Mouse (Mus musculus): Measurements from ENCODE around the gene Slc43a3. TPM values are rescaled to one million over a fixed set of nuclear protein-coding genes. Genes with fewer than 3 reads are reported as not detected.
"Not testable (repeated sequence)": the region's sequence is repeated elsewhere in the genome, so short reads cannot be mapped to it uniquely, and the experiment has no call there.

Gene Slc43a3
- polyA plus RNA-seq, 1 experiment from 2014 or later: 57.4 TPM

GRCm38 (mm10) chr2:84896686-84897085 is 39.7 kb upstream of the Slc43a3 start:
- ATAC-seq (ENCODE audit: low FRiP score, low TSS enrichment); H3K4me2 ChIP-seq (replicated peaks; ENCODE audit: low read depth, low read length); H3K27me3 ChIP-seq (ENCODE audit: insufficient read depth, low read length); H3K4me3 ChIP-seq (ENCODE audit: low read length); H3K9ac ChIP-seq (replicated peaks; ENCODE audit: low read length); H3K27ac ChIP-seq (ENCODE audit: low read length); H3K36me3 ChIP-seq (ENCODE audit: insufficient read depth, low read length); H3K9me3 ChIP-seq (ENCODE audit: low read length); H3K4me1 ChIP-seq (ENCODE audit: insufficient read depth, low read length): not testable (repeated sequence)
- WGBS: 94% methylated on average over 6 of the region's 6 CpGs

GRCm38 (mm10) chr2:84912722-84913121 is 23.7 kb upstream of the Slc43a3 start:
- no peak overlapping the region for H3K27ac ChIP-seq (ENCODE audit: low read length)
- no peaks in the 10 kb centered on the region for H3K9me3 ChIP-seq (ENCODE audit: low read length)
- ATAC-seq (ENCODE audit: low FRiP score, low TSS enrichment): no peak
- H3K9ac ChIP-seq (replicated peaks; ENCODE audit: low read length): no peak overlapping the region
- H3K4me2 ChIP-seq (replicated peaks; ENCODE audit: low read depth, low read length): no peak overlapping the region
- no peaks in the 10 kb centered on the region for H3K27me3 ChIP-seq (ENCODE audit: insufficient read depth, low read length)
- no peaks in the 10 kb centered on the region for H3K4me1 ChIP-seq (ENCODE audit: insufficient read depth, low read length)
- WGBS: 40% methylated on average over 3 of the region's 3 CpGs
- no peak overlapping the region for H3K4me3 ChIP-seq (ENCODE audit: low read length)
- H3K36me3 ChIP-seq (ENCODE audit: insufficient read depth, low read length): no peaks in the 10 kb centered on the region

DNA sequence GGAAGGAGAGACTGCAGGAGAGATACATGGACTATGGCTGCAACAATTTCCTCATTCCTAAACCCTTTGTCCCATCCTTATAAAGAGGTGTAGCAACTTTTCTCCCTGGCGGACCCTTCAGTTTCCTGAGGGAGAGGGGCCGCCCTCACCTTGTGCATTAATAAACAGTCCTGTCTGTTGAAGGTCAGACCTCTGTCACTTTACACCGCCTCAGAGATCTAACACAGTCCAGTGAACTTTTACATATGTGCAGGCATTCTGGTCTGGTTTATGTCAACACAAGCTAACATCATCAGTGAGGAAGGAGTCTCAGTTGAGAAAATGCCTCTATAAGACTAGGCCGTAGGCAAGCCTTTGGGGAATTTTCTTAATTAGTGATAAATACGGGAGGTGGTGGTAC is 22.5 kb upstream of the Slc43a3 start:
- H3K36me3 ChIP-seq (ENCODE audit: insufficient read depth, low read length): no peaks in the 10 kb centered on the region
- no peak overlapping the region for H3K4me3 ChIP-seq (ENCODE audit: low read length)
- ATAC-seq (ENCODE audit: low FRiP score, low TSS enrichment): no peak
- no peak overlapping the region for H3K27ac ChIP-seq (ENCODE audit: low read length)
- 72% methylated on average over 5 of the region's 5 CpGs for WGBS
- no peaks in the 10 kb centered on the region for H3K27me3 ChIP-seq (ENCODE audit: insufficient read depth, low read length)
- H3K9ac ChIP-seq (replicated peaks; ENCODE audit: low read length): no peak overlapping the region
- H3K4me1 ChIP-seq (ENCODE audit: insufficient read depth, low read length): no peaks in the 10 kb centered on the region
- no peak overlapping the region for H3K4me2 ChIP-seq (replicated peaks; ENCODE audit: low read depth, low read length)
- H3K9me3 ChIP-seq (ENCODE audit: low read length): no peaks in the 10 kb centered on the region

DNA sequence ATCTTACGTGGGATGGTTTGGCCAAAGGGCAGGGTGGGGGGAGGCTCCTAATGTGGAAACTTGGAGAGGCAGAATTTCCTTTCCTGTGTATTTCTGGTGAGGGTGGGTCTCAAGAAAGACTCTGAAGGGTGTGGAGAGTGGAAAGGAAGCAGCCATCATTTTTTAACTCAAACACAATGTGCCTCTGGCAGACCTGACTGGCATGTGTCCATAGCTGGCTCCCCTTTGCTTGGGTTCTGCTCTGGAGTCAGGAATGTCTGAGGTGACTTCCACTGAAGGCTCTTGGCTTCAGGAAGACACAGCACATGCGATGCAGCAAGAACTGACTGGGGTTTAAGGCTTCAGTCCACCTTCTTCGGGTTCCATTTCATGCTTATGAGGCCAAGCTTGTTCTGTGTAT is 21.0 kb upstream of the Slc43a3 start:
- ATAC-seq (ENCODE audit: low FRiP score, low TSS enrichment): no peak
- Histone ChIP-seq H3K4me2 (replicated peaks; ENCODE audit: low read depth, low read length) (no peak overlapping the region), H3K9me3 (ENCODE audit: low read length) (no peaks in the 10 kb centered on the region), H3K4me1 (ENCODE audit: insufficient read depth, low read length) (no peaks in the 10 kb centered on the region), H3K4me3 (ENCODE audit: low read length) (no peak overlapping the region), H3K27ac (ENCODE audit: low read length) (no peak overlapping the region), H3K9ac (replicated peaks; ENCODE audit: low read length) (no peak overlapping the region), H3K27me3 (ENCODE audit: insufficient read depth, low read length) (no peaks in the 10 kb centered on the region), H3K36me3 (ENCODE audit: insufficient read depth, low read length) (no peaks in the 10 kb centered on the region)
- 83% methylated on average over 3 of the region's 3 CpGs for WGBS

GRCm38 (mm10) chr2:84916548-84917320 is 19.6 kb upstream of the Slc43a3 start:
- WGBS: 66% methylated on average over 8 of the region's 8 CpGs
- H3K9ac ChIP-seq (replicated peaks; ENCODE audit: low read length): no peak overlapping the region
- H3K9me3 ChIP-seq (ENCODE audit: low read length): no peaks in the 10 kb centered on the region
- H3K4me1 ChIP-seq (ENCODE audit: insufficient read depth, low read length): no peaks in the 10 kb centered on the region
- H3K4me2 ChIP-seq (replicated peaks; ENCODE audit: low read depth, low read length): no peak overlapping the region
- no peak overlapping the region for H3K4me3 ChIP-seq (ENCODE audit: low read length)
- ATAC-seq (ENCODE audit: low FRiP score, low TSS enrichment): peak; percentile 50; the same call in 1 of the 2 replicates
- H3K36me3 ChIP-seq (ENCODE audit: insufficient read depth, low read length): no peaks in the 10 kb centered on the region
- H3K27ac ChIP-seq (ENCODE audit: low read length): peak overlapping the region; percentile 43; the same call in 1 of the 2 replicates
- H3K27me3 ChIP-seq (ENCODE audit: insufficient read depth, low read length): no peaks in the 10 kb centered on the region

DNA sequence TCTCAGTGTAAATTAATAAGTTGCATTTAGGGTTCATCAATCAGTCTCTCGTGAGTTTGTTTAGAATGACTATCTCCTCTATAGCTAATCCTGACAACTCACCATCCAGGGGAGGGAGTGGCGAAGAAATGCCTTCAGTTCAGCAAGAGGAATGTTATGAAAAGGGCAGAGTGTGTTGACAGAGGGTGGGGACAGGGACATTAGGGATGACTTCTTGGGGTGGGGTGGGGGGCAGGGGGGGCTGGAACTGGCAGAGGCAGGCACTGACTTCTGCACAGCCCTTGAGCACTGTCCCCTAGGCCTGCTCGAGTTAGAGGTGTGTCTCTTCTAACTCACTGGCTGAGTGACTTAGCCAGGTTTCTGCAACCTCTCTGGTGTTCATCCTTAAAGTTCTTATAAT is 18.2 kb upstream of the Slc43a3 start:
- Histone ChIP-seq H3K9me3 (ENCODE audit: low read length) (no peaks in the 10 kb centered on the region), H3K4me1 (ENCODE audit: insufficient read depth, low read length) (no peaks in the 10 kb centered on the region), H3K9ac (replicated peaks; ENCODE audit: low read length) (no peak overlapping the region), H3K4me3 (ENCODE audit: low read length) (no peak overlapping the region), H3K27ac (ENCODE audit: low read length) (no peak overlapping the region), H3K4me2 (replicated peaks; ENCODE audit: low read depth, low read length) (no peak overlapping the region), H3K27me3 (ENCODE audit: insufficient read depth, low read length) (no peaks in the 10 kb centered on the region), H3K36me3 (ENCODE audit: insufficient read depth, low read length) (no peaks in the 10 kb centered on the region)
- WGBS: 56% methylated on average over 3 of the region's 3 CpGs
- no peak for ATAC-seq (ENCODE audit: low FRiP score, low TSS enrichment)

DNA sequence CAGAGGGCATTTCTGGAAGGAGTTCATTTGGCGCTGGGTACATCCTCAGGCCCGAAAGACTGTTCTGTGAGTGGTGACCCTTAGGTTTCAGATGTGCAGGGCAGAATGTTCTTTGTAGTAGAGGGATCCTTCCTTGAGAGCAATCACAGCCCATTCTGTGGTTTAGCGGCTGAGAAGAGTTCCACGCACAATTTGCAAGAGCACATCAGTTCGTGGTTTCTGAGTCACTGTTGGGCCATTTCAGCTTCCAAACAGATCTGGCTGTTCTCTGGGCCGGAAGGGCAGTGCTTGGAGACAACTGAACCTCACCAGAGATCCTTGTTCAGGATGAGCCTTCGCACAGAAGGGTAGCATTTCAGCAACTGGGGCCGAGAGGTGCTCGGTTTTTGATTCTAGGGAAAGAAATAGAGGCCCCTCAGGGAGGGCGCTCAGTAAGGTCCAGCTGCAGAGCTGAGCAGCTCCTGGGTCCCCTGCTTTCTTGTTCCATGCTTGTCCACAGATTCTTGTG is 16.7 kb upstream of the Slc43a3 start:
- Histone ChIP-seq H3K27me3 (ENCODE audit: insufficient read depth, low read length) (no peaks in the 10 kb centered on the region), H3K4me1 (ENCODE audit: insufficient read depth, low read length) (no peaks in the 10 kb centered on the region), H3K36me3 (ENCODE audit: insufficient read depth, low read length) (no peaks in the 10 kb centered on the region), H3K9ac (replicated peaks; ENCODE audit: low read length) (no peak overlapping the region), H3K4me3 (ENCODE audit: low read length) (no peak overlapping the region), H3K4me2 (replicated peaks; ENCODE audit: low read depth, low read length) (no peak overlapping the region), H3K27ac (ENCODE audit: low read length) (no peak overlapping the region), H3K9me3 (ENCODE audit: low read length) (peaks cover 4% of the 10 kb centered on the region)
- ATAC-seq (ENCODE audit: low FRiP score, low TSS enrichment): no peak
- 86% methylated on average over 10 of the region's 10 CpGs for WGBS

DNA sequence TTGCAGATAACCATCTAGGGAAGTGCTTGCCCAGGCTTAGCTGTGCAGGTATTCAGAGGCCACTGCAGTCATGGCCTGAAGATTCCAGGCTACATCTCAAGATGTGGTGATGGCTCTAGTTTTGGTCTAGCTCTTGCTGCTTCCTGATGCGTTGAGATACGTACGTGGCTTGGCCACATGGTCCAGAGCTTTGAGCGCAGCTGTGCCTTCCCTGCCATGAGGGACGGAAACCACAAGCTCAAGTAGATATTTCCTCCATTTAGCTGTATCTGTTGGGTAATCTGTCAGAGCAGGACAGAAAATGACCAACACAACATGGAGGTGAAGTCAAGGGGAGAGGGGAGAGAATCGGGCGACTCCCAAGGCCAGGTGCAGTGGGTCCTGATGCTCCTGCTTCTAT is 6.2 kb upstream of the Slc43a3 start:
- 94% methylated on average over 7 of the region's 7 CpGs for WGBS
- no peak overlapping the region for H3K4me2 ChIP-seq (replicated peaks; ENCODE audit: low read depth, low read length)
- no peak overlapping the region for H3K9ac ChIP-seq (replicated peaks; ENCODE audit: low read length)
- no peak for ATAC-seq (ENCODE audit: low FRiP score, low TSS enrichment)
- no peaks in the 10 kb centered on the region for H3K9me3 ChIP-seq (ENCODE audit: low read length)
- H3K27me3 ChIP-seq (ENCODE audit: insufficient read depth, low read length): no peaks in the 10 kb centered on the region
- H3K27ac ChIP-seq (ENCODE audit: low read length): no peak overlapping the region
- H3K36me3 ChIP-seq (ENCODE audit: insufficient read depth, low read length): no peaks in the 10 kb centered on the region
- H3K4me3 ChIP-seq (ENCODE audit: low read length): no peak overlapping the region
- no peaks in the 10 kb centered on the region for H3K4me1 ChIP-seq (ENCODE audit: insufficient read depth, low read length)

- WGBS: 79% methylated on average over 8 of the region's 8 CpGs
These were observed 2.3 kb upstream of the Slc43a3 start for GRCm38 (mm10) chr2:84933992-84934648.

GRCm38 (mm10) chr2:84934649-84935007 is 1.8 kb upstream of the Slc43a3 start:
- no peak for ATAC-seq (ENCODE audit: low FRiP score, low TSS enrichment)
- Histone ChIP-seq H3K4me3 (ENCODE audit: low read length) (no peak overlapping the region), H3K9me3 (ENCODE audit: low read length) (no peaks in the 10 kb centered on the region), H3K4me1 (ENCODE audit: insufficient read depth, low read length) (peaks cover 19% of the 10 kb centered on the region), H3K27me3 (ENCODE audit: insufficient read depth, low read length) (no peaks in the 10 kb centered on the region), H3K9ac (replicated peaks; ENCODE audit: low read length) (no peak overlapping the region), H3K36me3 (ENCODE audit: insufficient read depth, low read length) (no peaks in the 10 kb centered on the region), H3K4me2 (replicated peaks; ENCODE audit: low read depth, low read length) (no peak overlapping the region), H3K27ac (ENCODE audit: low read length) (no peak overlapping the region)
- WGBS: 79% methylated on average over 4 of the region's 4 CpGs

More at GRCm38 (mm10) chr2:84933992-84934648, 2.3 kb upstream of the Slc43a3 start:
- Histone ChIP-seq H3K4me1 (ENCODE audit: insufficient read depth, low read length) (peaks cover 19% of the 10 kb centered on the region), H3K9ac (replicated peaks; ENCODE audit: low read length) (no peak overlapping the region), H3K36me3 (ENCODE audit: insufficient read depth, low read length) (no peaks in the 10 kb centered on the region), H3K9me3 (ENCODE audit: low read length) (no peaks in the 10 kb centered on the region), H3K4me2 (replicated peaks; ENCODE audit: low read depth, low read length) (no peak overlapping the region), H3K27me3 (ENCODE audit: insufficient read depth, low read length) (no peaks in the 10 kb centered on the region), H3K4me3 (ENCODE audit: low read length) (no peak overlapping the region), H3K27ac (ENCODE audit: low read length) (no peak overlapping the region)
- ATAC-seq (ENCODE audit: low FRiP score, low TSS enrichment): no peak

All from kidney, embryonic 16.5 days (tissue).